Mouse (Mus musculus) forelimb bud, embryonic 11.5 days (tissue): ENCODE measurements around the gene Spata13.

Source experiments
- DNase-seq: peaks from one replicate; pipeline ENCODE4 v3.0.0-alpha.2; 2012; ENCODE audit warnings: low read depth, low spot score

Spata13 gene

GRCm38 (mm10) chr14:60676625-60677314 is 43.0 kb downstream of the Spata13 start:
- no peak for DNase-seq

- DNase-seq = no peak
Observed at GRCm38 (mm10) chr14:60682361-60683023, 48.7 kb downstream of the Spata13 start.

DNA sequence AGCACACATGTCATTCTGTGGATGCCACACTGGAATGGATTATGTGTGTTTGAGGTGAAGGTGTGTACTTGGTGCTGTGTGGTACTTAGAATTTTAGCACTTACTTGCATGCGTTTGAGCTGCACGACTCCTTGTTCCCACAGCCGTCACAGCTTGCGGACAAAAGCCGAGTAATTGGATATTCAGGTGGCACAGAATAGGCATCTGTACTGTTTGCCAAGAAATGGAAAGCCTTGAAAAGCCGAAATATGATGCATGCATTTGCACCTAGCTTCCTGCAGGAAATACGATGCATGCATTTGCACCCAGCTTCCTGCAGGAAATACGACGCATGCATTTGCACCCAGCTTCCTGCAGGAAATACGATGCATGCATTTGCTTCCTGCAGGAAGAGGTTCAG is 50.2 kb downstream of the Spata13 start:
- DNase-seq = no peak

GRCm38 (mm10) chr14:60686733-60687132 is 52.9 kb downstream of the Spata13 start:
- no peak for DNase-seq

DNA sequence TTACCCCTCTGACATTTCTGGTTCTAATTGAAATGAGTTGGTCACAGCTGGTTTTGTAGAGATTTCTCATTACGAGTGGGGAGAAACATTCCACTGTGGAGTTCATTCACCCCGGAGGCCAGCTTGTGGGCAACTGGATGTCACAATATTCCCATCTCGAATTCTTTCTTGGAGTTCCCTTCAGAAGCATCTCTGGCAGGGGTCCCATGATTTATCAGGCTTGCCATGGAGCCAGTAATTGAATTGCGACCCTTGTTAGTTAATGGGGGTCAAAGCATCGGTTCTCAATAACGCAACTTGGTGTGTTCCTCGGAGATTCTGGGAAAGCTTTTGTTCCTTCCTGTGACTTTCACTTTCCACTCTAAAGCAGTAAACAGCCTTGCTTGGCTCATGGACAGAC is 53.4 kb downstream of the Spata13 start:
- DNase-seq = no peak

DNA sequence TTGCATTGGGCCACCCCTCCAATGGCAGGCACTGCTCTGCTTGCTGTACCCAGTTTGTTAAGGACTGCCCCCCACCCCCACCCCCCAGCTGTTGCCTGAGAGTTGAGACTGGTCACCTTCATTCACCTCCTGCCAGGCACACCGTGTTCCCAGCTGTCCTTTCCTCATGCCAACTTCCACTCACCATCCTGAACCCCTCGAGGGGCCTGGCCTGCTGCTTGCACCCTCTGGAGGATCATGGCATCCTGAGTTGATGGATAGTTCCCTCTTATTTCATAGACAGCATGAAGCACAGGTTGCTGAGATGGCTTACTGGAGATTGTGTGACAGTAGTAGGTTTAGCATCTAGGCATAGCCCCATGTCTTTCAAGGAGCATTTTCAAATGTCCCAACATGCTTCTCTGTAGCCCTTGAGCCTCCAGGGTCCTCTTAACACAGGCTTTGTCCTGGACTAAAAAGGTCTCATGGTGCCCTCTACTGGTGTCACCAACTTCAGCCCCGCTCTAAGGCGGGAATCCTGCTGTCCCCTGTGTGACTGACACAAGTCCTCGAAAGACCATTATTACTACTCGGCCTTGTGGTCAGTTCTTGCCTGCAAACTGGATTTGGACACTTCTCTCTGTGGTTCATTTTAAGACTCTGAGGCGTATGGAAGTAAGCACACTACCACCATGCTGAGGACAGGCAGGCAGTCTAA is 54.9 kb downstream of the Spata13 start:
- peak; percentile 57 for DNase-seq

DNA sequence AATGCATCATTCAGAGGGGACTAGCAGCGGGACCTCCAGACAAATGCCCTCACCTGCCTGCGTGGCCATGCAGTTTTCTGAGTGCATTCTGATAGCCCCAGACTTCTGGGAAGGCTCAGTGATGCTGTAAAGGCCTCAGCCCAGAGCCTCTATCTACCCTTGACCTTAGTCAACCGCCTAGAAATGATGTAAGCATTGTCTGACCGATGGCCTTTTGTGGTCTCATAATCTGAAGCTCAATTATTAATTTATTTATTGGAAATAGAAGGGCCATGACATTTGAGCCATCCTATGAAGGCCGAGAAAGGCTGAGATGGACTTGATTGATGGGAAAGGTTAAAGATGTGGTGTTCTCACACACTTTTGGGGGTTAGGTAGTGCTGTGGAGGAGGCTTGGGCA is 56.0 kb downstream of the Spata13 start:
- no peak for DNase-seq

GRCm38 (mm10) chr14:60690631-60691030 is 56.8 kb downstream of the Spata13 start:
- DNase-seq = no peak

DNA sequence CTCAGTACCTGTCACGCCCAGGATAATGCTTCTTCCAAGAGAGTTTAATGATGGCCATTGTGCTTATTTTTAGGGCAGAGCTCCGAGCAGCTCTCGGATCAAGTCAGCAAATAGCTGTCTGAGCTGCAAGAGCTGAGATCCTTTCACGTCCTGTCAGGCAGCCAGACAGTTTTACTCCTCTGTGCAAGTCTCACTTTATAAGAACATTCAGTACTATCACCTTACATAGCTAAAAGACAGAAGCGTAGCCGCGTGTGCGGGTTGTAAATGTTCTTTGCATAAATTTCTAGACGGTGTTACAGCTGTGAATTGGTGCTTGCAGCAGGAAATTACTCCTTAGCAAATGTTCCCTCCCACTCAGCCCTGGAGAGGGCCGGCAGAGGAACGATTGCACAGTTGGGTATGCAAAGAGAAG is 59.3 kb downstream of the Spata13 start:
- no peak for DNase-seq

GRCm38 (mm10) chr14:60693666-60694065 is 59.9 kb downstream of the Spata13 start:
- DNase-seq = no peak

DNA sequence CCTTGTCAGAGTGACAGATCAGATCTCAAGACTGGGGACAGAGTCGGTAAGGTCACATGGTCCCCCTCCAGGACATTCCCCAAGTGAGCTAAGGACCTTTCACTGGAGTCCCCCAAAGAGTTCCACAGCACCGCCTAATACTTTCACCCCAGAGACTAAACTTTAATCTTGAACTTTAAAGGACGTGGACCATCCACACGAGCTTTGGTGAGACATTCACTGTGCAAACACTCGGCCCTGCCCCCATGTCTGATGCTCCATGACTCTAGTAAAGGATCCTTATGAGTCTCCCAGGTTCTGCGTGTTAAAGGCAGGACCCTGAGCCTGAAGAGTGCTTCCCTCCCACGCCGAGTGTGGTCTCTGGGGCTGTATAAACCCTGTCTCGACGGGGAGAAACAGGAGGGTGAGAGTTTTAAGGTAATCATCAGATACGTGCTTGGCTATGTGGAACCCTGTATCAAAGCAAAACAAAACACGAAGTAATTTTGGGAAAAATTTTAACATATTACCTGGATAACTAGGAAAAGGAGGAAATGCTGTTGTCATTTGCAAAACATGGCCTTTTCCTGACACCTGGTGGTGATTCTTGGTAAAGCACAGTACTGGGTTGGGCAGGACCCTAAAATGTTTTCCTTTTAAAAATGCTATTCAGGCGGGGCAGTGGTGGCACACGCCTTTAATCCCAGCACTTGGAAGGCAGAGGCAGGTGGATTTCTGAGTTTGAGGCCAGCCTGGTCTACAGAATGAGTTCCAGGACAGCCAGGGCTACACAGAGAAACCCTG is 60.6 kb downstream of the Spata13 start:
- peak; percentile 55 for DNase-seq

GRCm38 (mm10) chr14:60697351-60697750 is 63.5 kb downstream of the Spata13 start:
- DNase-seq = no peak

DNA sequence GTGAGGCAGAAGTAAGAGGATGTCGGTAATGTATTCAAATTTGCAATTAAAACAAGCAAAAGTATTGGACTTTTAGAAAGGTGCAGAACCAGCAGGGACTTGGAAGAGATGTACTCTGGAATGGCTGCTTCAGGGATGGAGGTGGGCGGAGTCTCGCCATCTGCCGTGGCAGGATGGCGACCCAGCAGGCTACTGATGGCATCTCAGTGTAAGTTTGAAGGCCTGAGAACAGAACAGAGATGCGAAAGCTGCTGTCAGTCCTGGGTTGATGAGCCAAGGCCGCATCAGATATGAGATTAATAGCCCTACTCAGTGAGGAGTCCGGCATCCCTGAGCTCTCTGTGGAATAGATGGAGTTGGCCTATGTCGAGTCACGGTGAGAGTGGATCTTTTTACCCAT is 65.2 kb downstream of the Spata13 start:
- no peak for DNase-seq

- no peak for DNase-seq
Observed at GRCm38 (mm10) chr14:60702377-60703140, 68.8 kb downstream of the Spata13 start.

DNA sequence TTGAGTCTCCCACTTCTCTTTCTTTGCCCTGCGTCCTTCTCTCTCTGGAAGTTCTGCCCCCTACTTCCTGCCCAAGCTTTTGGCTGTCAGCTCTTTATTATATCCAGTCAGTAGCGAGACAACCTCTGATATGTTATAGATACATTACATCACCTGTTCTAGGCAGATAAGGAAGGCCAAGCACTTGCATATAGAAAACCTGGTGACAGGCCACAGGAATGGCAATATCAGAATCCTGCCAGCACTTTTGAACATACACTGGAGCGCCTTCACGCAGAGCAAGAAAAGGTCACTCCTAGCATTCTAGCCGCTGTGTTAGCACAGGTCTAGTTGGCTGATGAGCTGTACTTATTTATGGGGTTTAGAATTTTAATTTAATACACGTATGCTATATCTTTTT is 70.7 kb downstream of the Spata13 start:
- DNase-seq = no peak

GRCm38 (mm10) chr14:60704961-60705360 is 71.2 kb downstream of the Spata13 start:
- DNase-seq = no peak

- DNase-seq = no peak
Observed at GRCm38 (mm10) chr14:60709192-60709591, 75.4 kb downstream of the Spata13 start.

GRCm38 (mm10) chr14:60709749-60710148 is 75.9 kb downstream of the Spata13 start:
- no peak for DNase-seq

DNA sequence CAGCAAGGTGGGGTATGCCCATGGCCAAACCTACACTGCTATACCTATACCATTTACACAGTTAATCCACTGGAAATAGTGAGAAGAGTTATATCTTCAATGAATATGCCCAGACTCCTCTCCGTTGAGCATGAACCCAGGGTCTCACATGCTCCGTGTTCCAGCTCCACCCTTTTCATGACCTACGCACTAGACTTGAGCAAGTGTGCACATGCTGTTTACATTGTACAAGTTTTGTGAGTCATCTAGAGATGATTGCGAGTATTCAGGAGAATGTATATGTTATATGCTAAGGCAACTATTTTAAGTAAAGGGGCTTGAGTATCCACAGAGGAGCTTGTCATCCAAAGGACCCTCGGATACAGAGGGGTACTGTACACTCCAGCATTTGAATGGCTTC is 77.4 kb downstream of the Spata13 start:
- no peak for DNase-seq

DNA sequence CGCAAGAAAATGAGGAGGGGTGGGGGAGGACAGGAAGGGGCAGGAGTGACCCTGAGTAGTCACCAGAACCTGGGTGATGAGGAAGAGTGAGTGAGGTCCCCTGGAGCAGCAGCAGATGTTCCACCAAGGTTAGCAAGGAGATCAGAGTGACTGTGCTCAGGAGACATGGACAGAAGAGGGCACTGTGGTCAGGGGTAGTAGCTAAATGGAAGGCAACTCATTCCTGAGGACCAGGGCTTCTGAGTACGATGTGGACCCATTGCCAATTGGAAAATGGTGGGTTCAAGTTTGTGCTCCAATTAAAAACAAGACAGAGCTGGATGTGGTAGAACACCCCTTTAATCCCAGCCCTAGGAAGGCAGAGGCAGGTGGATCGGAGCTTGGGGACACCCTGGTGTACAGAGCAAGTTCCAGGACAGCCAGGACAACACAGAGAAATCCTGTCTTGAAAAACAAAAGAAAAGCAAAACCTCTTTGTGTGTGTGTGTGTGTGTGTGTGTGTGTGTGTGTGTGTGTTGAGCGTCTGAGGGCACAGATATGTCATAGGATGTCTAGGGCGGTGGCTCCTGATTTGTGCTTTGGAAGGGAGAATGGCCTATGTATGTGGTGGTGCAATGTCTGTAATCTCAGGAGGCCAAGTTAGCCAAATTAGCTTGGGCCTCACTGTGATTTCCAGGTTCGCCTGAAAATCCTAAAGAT is 77.9 kb downstream of the Spata13 start:
- DNase-seq = no peak
